Mouse (Mus musculus): ENCODE measurements at regions not wholly inside any gene's neighbourhood (a gene's known extent, or its start where the extent isn't known, plus 50 kb on each side); places are given as distances from the start of the nearest gene placed in this dataset.

DNA sequence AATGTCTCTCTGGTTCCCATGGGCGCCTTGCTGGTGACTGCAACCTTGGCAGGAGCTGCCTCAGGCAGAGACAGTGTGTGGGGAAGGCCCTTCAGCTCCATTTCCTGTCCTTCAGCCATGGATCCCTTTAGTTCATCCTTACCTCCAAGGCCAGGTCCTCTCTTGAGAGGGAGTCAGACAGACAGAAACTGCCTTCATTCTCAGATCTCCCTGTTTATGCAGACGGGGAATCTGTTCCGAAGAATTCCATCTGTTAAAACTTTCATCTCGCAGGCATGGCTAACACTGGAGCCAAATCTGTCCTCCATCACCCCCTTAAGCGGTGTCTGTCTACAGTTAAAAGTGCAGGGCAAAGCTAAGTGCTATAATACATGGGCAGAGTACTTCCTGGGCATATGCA lies 144.0 kb upstream of the Lnx1 start:
- TF ChIP-seq CTCF (IDR thresholded peaks at IDR 0.05; ENCODE audit: borderline replicate concordance, insufficient read depth, low read length) (no peak), POLR2A (IDR thresholded peaks at IDR 0.05; ENCODE audit: low read depth, low read length) (no peak)
- Histone ChIP-seq H3K4me1 (ENCODE audit: control insufficient read depth, insufficient read depth, low read length) (no peaks in the 10 kb centered on the region), H3K27ac (ENCODE audit: insufficient read depth, low read length) (no peak overlapping the region), H3K4me3 (ENCODE audit: insufficient read depth, low read length) (no peak overlapping the region)

DNA sequence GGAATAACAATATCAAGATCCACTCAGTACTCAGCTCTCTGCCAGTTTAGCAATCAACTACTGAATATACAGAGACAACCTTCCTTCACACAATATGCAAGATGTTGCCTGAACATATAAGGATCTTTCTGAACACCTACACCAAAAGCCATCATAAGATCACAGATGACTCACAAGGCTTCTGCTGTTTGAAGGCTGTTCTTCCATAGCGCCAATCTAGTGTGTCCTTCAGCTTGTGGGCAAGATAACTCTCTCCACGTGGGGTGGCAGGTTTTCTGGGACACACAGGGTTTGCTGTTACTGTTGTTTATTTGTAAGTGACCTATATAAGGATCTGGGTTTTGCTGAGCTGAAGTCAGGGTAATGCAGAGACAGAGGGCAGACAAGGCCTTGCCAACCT lies 131.7 kb upstream of the Lnx1 start:
- no peak for TF ChIP-seq POLR2A (IDR thresholded peaks at IDR 0.05; ENCODE audit: low read depth, low read length)
- no peak for TF ChIP-seq CTCF (IDR thresholded peaks at IDR 0.05; ENCODE audit: borderline replicate concordance, insufficient read depth, low read length)
- H3K4me1 ChIP-seq (ENCODE audit: control insufficient read depth, insufficient read depth, low read length): peaks cover 9% of the 10 kb centered on the region
- no peak overlapping the region for H3K27ac ChIP-seq (ENCODE audit: insufficient read depth, low read length)
- no peak overlapping the region for H3K4me3 ChIP-seq (ENCODE audit: insufficient read depth, low read length)

DNA sequence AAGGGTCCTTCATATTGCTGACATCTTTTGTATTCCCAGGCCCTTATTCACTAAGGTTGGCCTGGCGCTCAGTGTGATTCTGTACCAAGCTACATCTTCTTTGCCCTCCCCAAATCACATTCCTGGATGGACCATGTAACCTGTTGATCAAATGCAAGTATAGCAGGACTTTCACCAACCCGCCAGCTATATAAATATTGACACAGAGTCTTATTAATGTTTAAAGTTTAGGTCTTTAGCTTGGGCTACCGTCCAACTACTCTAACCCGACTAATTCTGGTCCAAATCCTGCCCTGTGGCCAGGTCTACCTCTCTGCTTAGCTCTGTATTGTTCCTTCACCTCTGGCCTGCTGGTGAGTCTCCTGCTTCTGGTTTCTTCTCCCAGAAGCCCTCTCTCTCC lies 131.2 kb upstream of the Lnx1 start:
- no peak overlapping the region for H3K27ac ChIP-seq (ENCODE audit: insufficient read depth, low read length)
- H3K4me3 ChIP-seq (ENCODE audit: insufficient read depth, low read length): no peak overlapping the region
- peaks cover 5% of the 10 kb centered on the region for H3K4me1 ChIP-seq (ENCODE audit: control insufficient read depth, insufficient read depth, low read length)
- TF ChIP-seq CTCF (IDR thresholded peaks at IDR 0.05; ENCODE audit: borderline replicate concordance, insufficient read depth, low read length) (no peak), POLR2A (IDR thresholded peaks at IDR 0.05; ENCODE audit: low read depth, low read length) (no peak)

DNA sequence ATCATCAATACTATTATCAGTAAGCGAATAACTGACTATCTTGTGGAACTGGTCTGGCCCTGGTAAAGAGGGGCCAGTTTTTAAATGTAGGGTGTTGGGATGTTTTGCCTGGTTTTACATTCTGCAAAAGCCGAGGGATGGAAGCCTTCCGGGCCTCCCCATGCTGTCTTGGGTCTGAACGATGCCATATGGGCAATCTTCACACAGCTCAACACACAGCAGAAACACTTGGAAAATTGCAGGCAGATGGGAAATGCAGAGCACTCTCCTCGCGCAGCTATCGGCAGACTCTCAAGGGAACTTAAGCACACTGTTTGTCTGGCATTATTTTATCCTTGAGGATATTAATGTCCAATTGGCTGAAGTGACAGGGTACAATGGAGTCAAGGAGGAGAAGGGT lies 129.3 kb upstream of the Lnx1 start:
- Histone ChIP-seq H3K4me3 (ENCODE audit: insufficient read depth, low read length) (no peak overlapping the region), H3K27ac (ENCODE audit: insufficient read depth, low read length) (no peak overlapping the region), H3K4me1 (ENCODE audit: control insufficient read depth, insufficient read depth, low read length) (peaks cover 5% of the 10 kb centered on the region)
- no peak for TF ChIP-seq CTCF (IDR thresholded peaks at IDR 0.05; ENCODE audit: borderline replicate concordance, insufficient read depth, low read length)
- no peak for TF ChIP-seq POLR2A (IDR thresholded peaks at IDR 0.05; ENCODE audit: low read depth, low read length)

DNA sequence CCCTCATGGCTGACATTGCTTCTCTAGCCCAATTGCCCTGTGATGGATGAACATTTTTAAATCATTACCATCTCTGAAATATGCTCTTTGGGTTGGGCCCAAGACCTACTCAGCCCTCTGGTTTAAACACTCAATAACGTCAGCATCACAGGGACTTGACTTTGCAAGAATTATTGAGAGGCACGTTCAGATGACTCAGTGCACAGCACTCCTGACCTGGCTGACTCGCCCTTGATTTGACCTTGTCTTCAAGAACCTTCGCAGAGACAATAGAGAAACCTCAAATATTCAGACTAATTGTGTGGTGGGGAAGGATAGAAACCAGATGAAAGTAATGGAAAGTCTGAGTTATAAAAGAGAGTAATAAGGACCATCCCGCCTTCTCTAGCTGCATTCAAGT lies 127.9 kb upstream of the Lnx1 start:
- Histone ChIP-seq H3K4me1 (ENCODE audit: control insufficient read depth, insufficient read depth, low read length) (peaks cover 5% of the 10 kb centered on the region), H3K27ac (ENCODE audit: insufficient read depth, low read length) (no peak overlapping the region), H3K4me3 (ENCODE audit: insufficient read depth, low read length) (no peak overlapping the region)
- TF ChIP-seq POLR2A (IDR thresholded peaks at IDR 0.05; ENCODE audit: low read depth, low read length) (no peak), CTCF (IDR thresholded peaks at IDR 0.05; ENCODE audit: borderline replicate concordance, insufficient read depth, low read length) (no peak)

DNA sequence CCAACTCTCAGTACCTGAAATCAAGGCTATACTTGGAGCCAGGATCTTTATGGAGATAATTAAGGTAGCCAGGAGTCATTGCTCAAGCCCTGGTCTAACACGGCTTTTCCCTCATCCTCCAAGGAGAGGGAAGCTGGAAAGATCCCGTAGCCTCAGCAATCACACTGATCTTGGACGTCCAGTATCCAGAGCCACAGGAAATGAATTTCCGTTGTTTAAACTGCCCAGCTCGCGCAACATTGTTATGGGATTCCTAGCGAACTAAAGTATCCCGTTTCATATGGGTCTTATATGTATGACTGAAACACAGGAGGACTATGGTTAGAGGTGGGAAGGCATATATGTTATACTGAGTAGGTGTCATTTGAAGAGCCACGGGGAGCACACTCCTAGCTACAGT lies 126.3 kb upstream of the Lnx1 start:
- TF ChIP-seq POLR2A (IDR thresholded peaks at IDR 0.05; ENCODE audit: low read depth, low read length): no peak
- no peak for TF ChIP-seq CTCF (IDR thresholded peaks at IDR 0.05; ENCODE audit: borderline replicate concordance, insufficient read depth, low read length)
- Histone ChIP-seq H3K4me1 (ENCODE audit: control insufficient read depth, insufficient read depth, low read length) (peaks cover 5% of the 10 kb centered on the region), H3K4me3 (ENCODE audit: insufficient read depth, low read length) (no peak overlapping the region), H3K27ac (ENCODE audit: insufficient read depth, low read length) (no peak overlapping the region)

DNA sequence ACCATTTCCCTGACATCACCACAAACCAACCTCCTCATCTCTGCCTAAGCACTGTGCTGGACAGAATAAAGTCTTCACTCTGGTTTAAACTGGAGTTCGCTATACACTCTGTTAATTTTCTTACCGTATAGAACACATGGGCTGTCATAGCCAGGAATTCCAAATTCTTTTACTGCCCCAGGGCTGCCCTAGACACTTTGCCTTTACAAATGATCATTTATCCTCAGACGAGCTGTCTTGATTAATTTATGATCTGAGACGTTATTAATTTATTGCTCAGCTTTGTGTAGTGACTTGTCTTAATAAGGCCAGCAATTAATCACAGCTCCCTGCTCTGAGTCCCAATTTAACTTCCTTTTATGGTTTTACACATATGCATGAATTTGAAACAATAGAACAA lies 125.2 kb upstream of the Lnx1 start:
- no peak for TF ChIP-seq CTCF (IDR thresholded peaks at IDR 0.05; ENCODE audit: borderline replicate concordance, insufficient read depth, low read length)
- TF ChIP-seq POLR2A (IDR thresholded peaks at IDR 0.05; ENCODE audit: low read depth, low read length): no peak
- Histone ChIP-seq H3K4me1 (ENCODE audit: control insufficient read depth, insufficient read depth, low read length) (peaks cover 7% of the 10 kb centered on the region), H3K27ac (ENCODE audit: insufficient read depth, low read length) (no peak overlapping the region), H3K4me3 (ENCODE audit: insufficient read depth, low read length) (no peak overlapping the region)

DNA sequence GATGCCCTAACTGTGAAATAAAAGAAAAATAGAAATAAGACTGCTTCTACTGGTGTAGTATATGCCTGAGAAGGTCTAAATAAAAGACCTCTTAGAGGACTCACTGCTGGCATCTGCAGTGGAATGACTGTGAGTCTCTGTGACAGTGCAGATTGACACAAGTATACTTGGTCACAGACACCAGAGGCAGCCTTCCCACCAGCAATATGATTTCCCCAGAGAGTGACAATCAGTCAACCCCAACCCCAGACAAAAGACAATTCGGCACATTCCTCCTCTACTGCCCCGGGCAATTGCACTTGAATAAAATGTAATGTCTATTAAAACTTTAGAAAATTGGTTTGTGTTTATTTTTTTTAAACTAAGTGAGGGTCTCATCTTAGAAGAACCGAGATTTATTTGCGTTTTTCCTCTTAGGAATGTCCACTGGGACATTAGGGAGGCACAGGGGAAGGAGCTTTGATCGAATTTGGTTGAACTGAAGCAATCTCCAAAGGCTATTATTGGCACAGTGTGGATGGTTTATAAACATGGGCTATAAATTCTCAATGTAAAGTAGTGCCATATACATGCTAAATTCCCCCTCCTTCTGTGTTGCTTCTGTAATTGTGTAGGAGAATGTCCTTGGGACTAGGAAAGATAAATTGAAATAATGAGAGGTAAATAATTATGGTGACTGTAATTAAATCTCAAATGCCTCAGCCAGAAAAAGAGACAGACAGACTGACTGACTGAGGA lies 123.0 kb upstream of the Lnx1 start:
- TF ChIP-seq CTCF (IDR thresholded peaks at IDR 0.05; ENCODE audit: borderline replicate concordance, insufficient read depth, low read length) (no peak), POLR2A (IDR thresholded peaks at IDR 0.05; ENCODE audit: low read depth, low read length) (no peak)
- peaks cover 5% of the 10 kb centered on the region for H3K4me1 ChIP-seq (ENCODE audit: control insufficient read depth, insufficient read depth, low read length)
- no peak overlapping the region for H3K27ac ChIP-seq (ENCODE audit: insufficient read depth, low read length)
- H3K4me3 ChIP-seq (ENCODE audit: insufficient read depth, low read length): no peak overlapping the region

DNA sequence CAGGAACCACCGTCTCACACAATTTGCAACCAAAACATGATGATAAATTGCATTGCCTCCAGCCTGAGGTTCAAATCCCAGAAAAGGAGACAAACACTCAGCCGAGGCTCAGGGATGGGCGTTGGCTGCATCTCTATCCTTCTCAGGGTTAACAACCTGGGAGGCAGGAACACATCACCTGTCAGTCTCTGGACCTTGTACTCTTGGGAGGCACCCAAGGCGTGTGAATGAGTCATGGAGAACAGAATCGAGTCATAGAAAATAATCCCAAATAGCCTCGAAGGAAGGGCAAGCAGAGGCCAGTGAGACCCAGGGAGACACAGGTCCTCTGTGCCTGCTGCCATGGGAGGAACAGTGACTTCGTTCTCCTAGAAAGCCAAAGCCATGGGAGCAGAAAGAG lies 121.0 kb upstream of the Lnx1 start:
- TF ChIP-seq POLR2A (IDR thresholded peaks at IDR 0.05; ENCODE audit: low read depth, low read length) (no peak), CTCF (IDR thresholded peaks at IDR 0.05; ENCODE audit: borderline replicate concordance, insufficient read depth, low read length) (no peak)

DNA sequence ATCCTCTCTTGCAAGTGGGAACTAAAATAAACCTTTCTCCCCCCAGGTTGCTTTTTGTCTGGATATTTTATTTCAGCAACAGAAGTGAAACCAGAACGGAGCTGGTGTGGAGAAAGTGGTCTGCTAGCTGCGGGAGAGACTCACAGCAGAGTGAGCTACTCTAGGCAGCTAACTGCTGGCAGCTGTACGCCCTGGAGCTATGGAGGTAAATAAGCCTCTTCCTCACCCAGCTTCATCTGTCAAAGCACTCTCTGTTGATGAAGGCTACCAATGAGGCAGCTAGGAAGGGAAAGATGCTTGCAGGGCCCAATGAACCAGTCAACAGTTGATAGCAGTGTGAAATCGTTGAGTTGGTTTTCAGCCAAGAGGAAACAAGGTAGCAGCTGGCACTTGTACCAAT lies 119.3 kb upstream of the Lnx1 start:
- Histone ChIP-seq H3K4me1 (ENCODE audit: control insufficient read depth, insufficient read depth, low read length) (0 out of 2 replicates have a peak, but pooled peaks cover 2% of the 10 kb centered on the region), H3K4me3 (ENCODE audit: insufficient read depth, low read length) (no peak overlapping the region)
- no peak for TF ChIP-seq POLR2A (IDR thresholded peaks at IDR 0.05; ENCODE audit: low read depth, low read length)

More for the DNA sequence above, 121.0 kb upstream of the Lnx1 start:
- no peak overlapping the region for H3K27ac ChIP-seq (ENCODE audit: insufficient read depth, low read length)
- no peak overlapping the region for H3K4me3 ChIP-seq (ENCODE audit: insufficient read depth, low read length)
- peaks cover 2% of the 10 kb centered on the region; the same call in 1 of the 2 replicates for H3K4me1 ChIP-seq (ENCODE audit: control insufficient read depth, insufficient read depth, low read length)

More for the DNA sequence above, 119.3 kb upstream of the Lnx1 start:
- no peak overlapping the region for H3K27ac ChIP-seq (ENCODE audit: insufficient read depth, low read length)

Measured in embryonic fibroblast, embryonic 13.5 days (primary cell).